Mouse (Mus musculus) testis, adult 2 months (tissue): ENCODE results near the gene Rbfox3. TPM values are rescaled to one million over a fixed set of nuclear protein-coding genes. Genes with fewer than 3 reads are reported as not detected.
A peak's percentile ranks its signal among the peaks of the same experiment; 100 is the strongest.

Experiments
- H3K27ac ChIP-seq: fragments of 200-500 bp; 2 replicates; pipeline ENCODE4 v1.5.1; 2012; ENCODE audit warnings: low read depth, low read length; ENCODE audit not compliant: control insufficient read depth, insufficient read depth
- H3K27me3 ChIP-seq: fragments of 200-500 bp; 2 replicates; pipeline ENCODE4 v1.6.1; 2012; ENCODE audit warnings: mild to moderate bottlenecking, low read length, moderate library complexity; ENCODE audit not compliant: control insufficient read depth, insufficient read depth
- H3K36me3 ChIP-seq: fragments of 200-500 bp; 2 replicates; pipeline ENCODE4 v1.6.1; 2012; ENCODE audit warnings: mild to moderate bottlenecking, low read length; ENCODE audit not compliant: control insufficient read depth, insufficient read depth
- H3K4me1 ChIP-seq: fragments of 200-500 bp; 2 replicates; pipeline ENCODE4 v1.6.1; 2012; ENCODE audit warnings: low read length; ENCODE audit not compliant: control insufficient read depth, insufficient read depth
- H3K4me3 ChIP-seq: fragments of 200-500 bp; 2 replicates; pipeline ENCODE4 v1.5.1; 2012; ENCODE audit warnings: low read depth, mild to moderate bottlenecking, low read length, moderate library complexity, mixed read lengths; ENCODE audit not compliant: control insufficient read depth
- CTCF ChIP-seq: fragments of 200-500 bp; IDR thresholded peaks from 2 replicates; pipeline ENCODE4 v1.5.1; 2012; ENCODE audit warnings: low read depth, mild to moderate bottlenecking, inconsistent platforms, low read length, moderate library complexity; ENCODE audit not compliant: control insufficient read depth, insufficient read depth, insufficient replicate concordance
- POLR2A ChIP-seq: fragments of 200-500 bp; IDR thresholded peaks from 2 replicates; pipeline ENCODE4 v1.6.1; 2012; ENCODE audit warnings: low read depth, mild to moderate bottlenecking, inconsistent platforms, low read length, moderate library complexity; ENCODE audit not compliant: control insufficient read depth
- polyA plus RNA-seq: library from polyadenylated mRNA; depleted of rRNA; stranded (reverse); fragments of >200 nt; gene quantifications from 2 replicates; pipeline ENCODE4 v1.2.3, GENCODE M21; 2012

Gene Rbfox3
- polyA plus RNA-seq, 1 experiment: 0.28 TPM

- TF ChIP-seq POLR2A: no peak
- no peaks in the 10 kb centered on the region for H3K27me3 ChIP-seq
- H3K36me3 ChIP-seq: no peaks in the 10 kb centered on the region
- no peak overlapping the region for H3K27ac ChIP-seq
- H3K4me1 ChIP-seq: peaks cover 4% of the 10 kb centered on the region
- no peak overlapping the region for H3K4me3 ChIP-seq
Measured at GRCm38 (mm10) chr11:118508341-118508740, 403.1 kb downstream of the Rbfox3 start.

DNA sequence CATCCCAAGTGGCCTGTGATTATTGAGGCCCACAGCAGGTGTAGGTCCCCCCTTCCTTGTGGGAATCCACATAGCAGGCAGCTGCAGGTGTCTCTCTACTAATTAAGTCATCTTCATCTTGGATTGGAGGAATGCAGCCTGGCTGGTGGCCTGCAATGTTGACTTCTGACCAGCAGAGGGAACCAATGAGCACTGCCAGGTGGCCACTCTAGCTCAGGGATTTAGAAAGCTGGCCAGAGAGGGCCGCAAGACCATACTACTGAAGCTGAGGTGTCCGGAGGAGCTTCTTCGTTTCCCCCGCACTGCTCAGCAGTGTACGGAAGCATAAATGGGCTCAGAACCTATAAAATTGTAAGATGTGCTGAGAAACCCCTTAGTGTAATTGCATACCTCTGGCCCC lies 403.5 kb downstream of the Rbfox3 start:
- H3K27me3 ChIP-seq: no peaks in the 10 kb centered on the region

GRCm38 (mm10) chr11:118507095-118507494 lies 404.3 kb downstream of the Rbfox3 start:
- Histone ChIP-seq H3K4me3 (no peak overlapping the region), H3K4me1 (peaks cover 4% of the 10 kb centered on the region), H3K27ac (no peak overlapping the region), H3K36me3 (no peaks in the 10 kb centered on the region), H3K27me3 (no peaks in the 10 kb centered on the region)
- TF ChIP-seq CTCF (no peak), POLR2A (no peak)

More for the DNA sequence above, 403.5 kb downstream of the Rbfox3 start:
- TF ChIP-seq POLR2A (no peak), CTCF (peak; percentile 94)
- H3K36me3 ChIP-seq: no peaks in the 10 kb centered on the region
- peaks cover 4% of the 10 kb centered on the region for H3K4me1 ChIP-seq
- H3K4me3 ChIP-seq: no peak overlapping the region
- H3K27ac ChIP-seq: no peak overlapping the region

- Histone ChIP-seq H3K4me3 (no peak overlapping the region), H3K27me3 (no peaks in the 10 kb centered on the region), H3K4me1 (peaks cover 4% of the 10 kb centered on the region), H3K27ac (no peak overlapping the region), H3K36me3 (no peaks in the 10 kb centered on the region)
- TF ChIP-seq POLR2A: no peak
Measured at GRCm38 (mm10) chr11:118504180-118504454, 407.3 kb downstream of the Rbfox3 start.

DNA sequence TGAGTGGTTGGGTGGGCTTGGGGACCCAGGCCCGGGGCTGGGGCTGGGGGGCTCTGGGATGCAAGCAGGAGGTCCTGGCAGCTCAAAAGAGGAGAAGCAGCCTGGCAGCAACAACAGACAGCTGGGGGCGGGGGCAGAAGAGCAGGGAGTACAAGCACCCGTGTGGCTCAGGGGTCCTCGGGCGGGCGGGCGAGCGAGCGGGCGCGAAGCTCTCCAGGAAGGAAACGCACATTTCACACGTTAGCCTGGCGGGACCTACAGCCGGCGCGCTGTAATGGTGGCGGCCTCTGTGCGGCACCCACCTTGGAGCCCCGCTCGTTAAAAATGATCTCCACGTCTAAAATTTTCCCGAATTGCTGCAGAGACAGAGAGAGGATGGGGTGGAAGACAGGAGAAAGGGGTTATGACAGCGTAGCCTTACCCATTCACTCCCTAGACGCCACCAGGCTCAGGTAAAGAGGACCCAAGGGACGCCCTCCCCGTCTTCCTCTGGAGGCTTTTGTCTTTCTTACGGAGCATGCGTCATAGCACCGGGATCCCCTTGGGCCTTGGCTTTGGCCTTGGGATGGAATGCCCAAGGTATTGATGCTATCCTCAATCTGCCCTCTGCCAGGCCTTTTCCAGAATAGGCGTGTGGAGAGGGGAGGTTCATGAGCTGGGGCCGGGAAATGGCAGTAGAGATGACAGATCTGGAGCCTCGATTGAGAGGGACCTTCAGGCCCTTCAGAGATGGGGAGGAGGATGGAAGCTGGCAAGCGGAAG lies 407.8 kb downstream of the Rbfox3 start:
- peaks cover 4% of the 10 kb centered on the region for H3K4me1 ChIP-seq
- TF ChIP-seq POLR2A (no peak), CTCF (no peak)
- no peak overlapping the region for H3K4me3 ChIP-seq
- H3K36me3 ChIP-seq: no peaks in the 10 kb centered on the region
- H3K27me3 ChIP-seq: no peaks in the 10 kb centered on the region
- no peak overlapping the region for H3K27ac ChIP-seq

- Histone ChIP-seq H3K27ac (no peak overlapping the region), H3K4me3 (no peak overlapping the region), H3K27me3 (no peaks in the 10 kb centered on the region), H3K4me1 (peaks cover 4% of the 10 kb centered on the region), H3K36me3 (no peaks in the 10 kb centered on the region)
- TF ChIP-seq CTCF (no peak), POLR2A (no peak)
Measured at GRCm38 (mm10) chr11:118502990-118503389, 408.4 kb downstream of the Rbfox3 start.

DNA sequence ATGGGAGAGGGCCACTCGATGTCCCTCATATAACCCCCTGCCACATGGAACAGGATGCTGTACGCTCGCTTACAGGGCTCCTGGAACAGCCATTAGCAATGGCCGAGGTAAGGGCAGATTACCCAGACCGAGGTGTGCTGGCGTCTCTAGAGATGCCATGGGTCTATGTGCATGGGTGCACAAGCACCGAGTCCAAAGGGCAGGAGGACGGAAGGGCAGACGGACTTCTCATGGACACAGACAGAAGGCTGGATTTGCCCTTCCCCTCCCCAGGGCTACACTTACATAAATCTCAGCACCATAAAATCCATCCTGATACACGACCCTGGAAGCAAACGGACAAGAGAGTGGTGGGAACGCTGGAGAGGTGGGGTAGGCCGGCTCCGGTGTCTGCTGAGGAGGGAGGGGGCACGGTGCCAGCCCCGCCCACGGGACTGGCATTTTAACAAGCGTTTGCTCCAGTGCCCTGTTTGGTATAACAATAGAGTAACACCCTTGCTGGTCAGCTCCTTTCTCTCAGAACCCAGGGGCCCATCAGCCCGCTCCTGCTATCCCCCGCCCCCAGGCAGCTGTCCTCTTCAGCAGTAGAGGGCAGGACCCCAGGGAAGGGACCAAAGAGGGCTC lies 415.2 kb downstream of the Rbfox3 start:
- Histone ChIP-seq H3K4me3 (no peak overlapping the region), H3K27me3 (no peaks in the 10 kb centered on the region), H3K27ac (no peak overlapping the region), H3K4me1 (peaks cover 5% of the 10 kb centered on the region; the same call in 1 of the 2 replicates), H3K36me3 (no peaks in the 10 kb centered on the region)
- TF ChIP-seq POLR2A (no peak), CTCF (no peak)
